Mouse (Mus musculus) mouse trophoblast stem cell (cell line): ENCODE results near the gene Mapt.

Source experiments
- in situ Hi-C, 2 experiments: fragments of 300-500 bp; cut with MseI, MboI; formaldehyde crosslinking; loops; 2 replicates in 1 of 2; 3 replicates in 1 of 2; pipeline ENCODE4 v1.15.1; 2025

The Mapt gene

GRCm38 (mm10) chr11:104311643-104312042, 80.5 kb downstream of the Mapt start:
- in situ Hi-C loops = no loop called here

- in situ Hi-C loops = no loop called here
Measured at GRCm38 (mm10) chr11:104315703-104316102, 84.5 kb downstream of the Mapt start.

- in situ Hi-C loops = no loop called here
Measured at GRCm38 (mm10) chr11:104316685-104317400, 85.7 kb downstream of the Mapt start.

GRCm38 (mm10) chr11:104317631-104318030, 86.4 kb downstream of the Mapt start:
- in situ Hi-C loops = no loop called here

- in situ Hi-C loops = no loop called here
Measured at GRCm38 (mm10) chr11:104318940-104319781, 88.0 kb downstream of the Mapt start.

GRCm38 (mm10) chr11:104320511-104320910, 89.3 kb downstream of the Mapt start:
- in situ Hi-C loops = no loop called here

- in situ Hi-C loops = no loop called here
Measured at GRCm38 (mm10) chr11:104322142-104322541, 91.0 kb downstream of the Mapt start.

DNA sequence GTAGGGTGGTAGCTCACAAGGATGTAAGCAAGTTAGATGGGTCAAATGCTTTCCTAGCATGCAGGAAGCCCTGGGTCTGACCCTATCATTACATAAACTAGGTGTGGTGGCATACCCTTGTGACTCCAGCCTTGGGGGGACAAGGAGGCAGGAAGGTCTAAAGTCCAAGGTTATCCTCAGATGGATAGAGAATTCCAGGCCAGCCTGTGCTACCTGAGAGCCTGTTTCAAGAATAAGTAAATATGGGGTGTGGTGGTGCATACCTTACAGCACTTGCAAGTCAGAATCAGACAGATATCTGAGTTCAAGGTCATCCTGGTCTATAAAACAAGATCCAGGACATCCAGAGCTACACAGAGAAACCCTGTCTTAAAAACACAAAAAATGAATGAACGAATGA, 96.3 kb downstream of the Mapt start:
- in situ Hi-C loops = no loop called here

DNA sequence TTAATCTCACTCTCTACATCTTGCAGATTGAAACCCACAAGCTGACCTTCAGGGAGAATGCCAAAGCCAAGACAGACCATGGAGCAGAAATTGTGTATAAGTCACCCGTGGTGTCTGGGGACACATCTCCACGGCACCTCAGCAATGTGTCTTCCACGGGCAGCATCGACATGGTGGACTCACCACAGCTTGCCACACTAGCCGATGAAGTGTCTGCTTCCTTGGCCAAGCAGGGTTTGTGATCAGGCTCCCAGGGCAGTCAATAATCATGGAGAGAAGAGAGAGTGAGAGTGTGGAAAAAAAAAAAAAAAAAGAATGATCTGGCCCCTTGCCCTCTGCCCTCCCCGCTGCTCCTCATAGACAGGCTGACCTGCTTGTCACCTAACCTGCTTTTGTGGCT, 96.8 kb downstream of the Mapt start:
- in situ Hi-C loops = no loop called here

DNA sequence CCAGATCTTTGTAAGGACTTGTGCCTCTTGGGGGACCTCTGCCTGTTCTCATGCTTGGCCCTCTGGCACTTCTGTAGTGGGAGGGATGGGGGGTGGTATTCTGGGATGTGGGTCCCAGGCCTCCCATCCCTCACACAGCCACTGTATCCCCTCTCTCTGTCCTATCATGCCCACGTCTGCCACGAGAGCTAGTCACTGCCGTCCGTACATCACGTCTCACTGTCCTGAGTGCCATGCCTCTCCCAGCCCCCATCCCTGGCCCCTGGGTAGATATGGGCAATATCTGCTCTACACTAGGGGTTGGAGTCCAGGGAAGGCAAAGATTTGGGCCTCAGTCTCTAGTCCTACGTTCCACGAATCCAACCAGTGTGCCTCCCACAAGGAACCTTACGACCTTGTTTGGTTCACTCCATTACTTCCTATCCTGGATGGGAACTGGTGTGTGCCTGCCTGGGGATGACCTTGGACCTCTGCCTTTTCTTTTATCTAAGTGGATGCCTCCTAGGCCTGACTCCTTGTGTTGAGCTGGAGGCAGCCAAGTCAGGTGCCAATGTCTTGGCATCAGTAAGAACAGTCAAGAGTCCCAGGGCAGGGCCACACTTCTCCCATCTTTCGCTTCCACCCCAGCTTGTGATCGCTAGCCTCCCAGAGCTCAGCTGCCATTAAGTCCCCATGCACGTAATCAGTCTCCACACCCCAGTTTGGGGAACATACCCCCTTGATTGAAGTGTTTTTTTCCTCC, 98.2 kb downstream of the Mapt start:
- in situ Hi-C loops = no loop called here

- in situ Hi-C loops = no loop called here
Measured at GRCm38 (mm10) chr11:104330151-104330550, 99.0 kb downstream of the Mapt start.

GRCm38 (mm10) chr11:104331208-104331607, 100.0 kb downstream of the Mapt start:
- in situ Hi-C loops = no loop called here

DNA sequence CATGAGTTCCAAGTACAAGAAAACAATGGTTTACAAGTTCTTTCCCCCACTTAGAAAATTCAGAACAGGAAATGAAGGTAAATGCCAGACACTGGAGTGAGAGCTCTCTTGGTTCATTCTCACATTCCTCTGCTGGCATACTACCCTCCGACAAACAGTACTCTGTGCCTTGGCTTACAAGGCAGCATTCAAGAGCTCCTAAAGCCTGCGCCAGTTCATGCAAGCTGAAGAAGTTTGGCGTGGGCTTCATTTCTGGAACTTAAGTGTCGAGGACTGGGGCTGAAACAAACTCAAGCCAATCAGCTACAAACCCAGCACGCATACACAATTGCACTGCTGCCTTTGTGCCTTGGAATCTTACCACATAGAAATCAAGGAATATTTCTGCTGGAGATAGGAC, 100.9 kb downstream of the Mapt start:
- in situ Hi-C loops = no loop called here

DNA sequence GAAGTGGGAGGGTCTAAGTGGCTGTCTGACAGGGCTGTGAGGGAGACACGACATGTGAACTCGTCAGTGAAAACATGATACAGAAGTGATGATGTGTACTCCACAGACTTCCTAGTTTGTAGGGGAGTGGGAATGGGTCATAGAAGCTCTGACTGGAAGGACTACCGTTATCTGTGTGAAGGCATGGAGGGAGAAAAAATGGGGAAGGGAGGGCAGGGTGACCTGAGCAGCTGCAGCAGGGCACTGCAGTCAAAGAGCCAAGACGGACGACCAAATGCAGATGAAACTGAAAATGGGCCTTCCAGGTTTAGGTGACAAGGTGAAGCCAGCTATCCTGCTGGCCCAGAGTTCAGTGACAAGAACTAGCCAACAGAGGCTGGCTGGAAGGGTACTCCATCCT, 102.9 kb downstream of the Mapt start:
- in situ Hi-C loops = no loop called here

DNA sequence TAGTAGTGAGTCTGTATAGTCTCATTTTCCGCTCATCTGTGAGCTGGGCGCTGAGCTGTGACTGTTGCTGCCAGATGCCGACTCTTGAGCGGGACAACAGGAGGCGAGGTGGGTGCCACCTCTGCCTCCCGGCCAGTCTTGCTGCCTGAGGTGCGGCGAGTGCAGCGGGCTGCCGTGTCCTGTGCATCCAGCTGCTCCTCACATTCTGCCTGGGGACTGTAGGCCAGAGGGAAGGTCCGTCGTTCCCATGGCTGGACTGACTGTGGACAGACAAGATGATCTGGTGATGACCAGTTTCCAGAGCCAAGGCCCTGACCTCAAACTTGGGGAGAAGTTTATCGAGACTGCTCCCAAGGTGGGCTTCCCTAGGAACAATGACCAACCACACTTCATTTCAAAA, 103.8 kb downstream of the Mapt start:
- in situ Hi-C loops = no loop called here

DNA sequence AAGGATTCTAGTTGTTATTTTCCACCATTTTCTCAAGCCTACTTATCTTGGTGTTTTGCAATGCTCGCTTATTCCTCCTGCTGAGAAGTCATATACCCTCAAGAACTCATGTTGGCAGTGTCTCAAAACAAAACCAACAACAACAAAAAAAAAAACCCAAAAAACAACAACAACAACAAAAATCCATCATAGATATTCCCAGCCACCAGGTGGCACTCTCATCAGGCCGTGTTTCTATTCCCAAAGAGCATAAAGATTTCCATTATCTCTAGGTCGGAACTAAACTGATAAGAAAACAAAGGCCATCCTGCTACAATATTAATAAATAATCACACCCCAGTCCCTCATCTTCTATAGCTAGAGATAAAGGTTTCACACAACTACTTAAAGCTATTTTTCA, 115.7 kb downstream of the Mapt start:
- in situ Hi-C loops = no loop called here

GRCm38 (mm10) chr11:104361790-104362189, 130.6 kb downstream of the Mapt start:
- in situ Hi-C loops = no loop called here

DNA sequence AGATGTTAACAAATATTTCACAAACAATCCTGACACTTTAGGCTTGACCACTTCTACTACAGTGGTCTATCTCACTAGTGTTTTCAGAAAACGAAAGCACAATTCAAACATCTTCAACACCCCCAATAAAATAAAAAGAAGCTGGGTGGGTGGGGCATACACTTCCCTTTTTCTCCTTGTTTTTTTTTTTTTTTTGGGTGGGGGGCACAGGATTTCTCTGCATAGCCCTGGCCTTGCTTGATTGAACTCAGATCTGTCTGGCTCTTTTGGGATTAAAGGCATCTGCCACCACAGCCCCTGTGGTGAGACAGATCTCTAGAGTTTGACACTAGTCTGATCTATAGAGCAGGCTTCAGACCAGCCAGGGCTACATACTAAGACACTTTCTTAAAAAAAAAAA, 131.5 kb downstream of the Mapt start:
- in situ Hi-C loops = no loop called here

GRCm38 (mm10) chr11:104363823-104364600, 132.8 kb downstream of the Mapt start:
- in situ Hi-C loops = no loop called here

DNA sequence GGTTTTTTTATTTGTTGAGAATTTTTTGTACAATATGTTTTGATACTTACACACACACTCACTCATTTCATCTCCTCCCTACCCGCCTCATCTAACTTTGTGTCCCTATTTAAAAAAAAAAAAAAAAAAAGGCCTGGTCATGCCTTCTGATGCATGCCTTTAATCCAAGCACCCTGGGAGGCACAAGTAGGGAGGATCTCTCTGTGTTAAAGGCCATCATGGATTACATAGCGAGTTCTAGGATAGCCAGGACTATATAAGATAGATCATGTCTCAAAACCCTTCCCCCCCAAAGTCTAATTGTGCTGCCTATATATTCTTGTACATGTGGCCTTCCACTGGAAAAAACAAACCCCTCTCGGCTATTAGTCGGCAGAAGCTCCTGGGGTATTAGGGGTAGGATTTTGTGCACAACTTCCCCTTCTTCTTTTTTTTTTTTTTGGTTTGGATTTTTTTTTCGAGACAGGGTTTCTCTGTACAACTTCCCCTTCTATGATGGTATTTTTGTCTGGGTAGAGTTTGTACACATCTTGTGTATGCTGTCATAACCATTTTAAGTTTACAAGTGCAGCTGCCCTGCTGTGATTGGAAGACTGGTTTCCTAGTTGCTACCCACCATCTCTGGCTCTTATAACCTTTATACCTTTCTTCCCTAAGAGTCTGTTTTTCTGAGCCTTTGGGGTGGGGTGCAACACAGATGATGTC, 136.4 kb downstream of the Mapt start:
- in situ Hi-C loops = no loop called here

DNA sequence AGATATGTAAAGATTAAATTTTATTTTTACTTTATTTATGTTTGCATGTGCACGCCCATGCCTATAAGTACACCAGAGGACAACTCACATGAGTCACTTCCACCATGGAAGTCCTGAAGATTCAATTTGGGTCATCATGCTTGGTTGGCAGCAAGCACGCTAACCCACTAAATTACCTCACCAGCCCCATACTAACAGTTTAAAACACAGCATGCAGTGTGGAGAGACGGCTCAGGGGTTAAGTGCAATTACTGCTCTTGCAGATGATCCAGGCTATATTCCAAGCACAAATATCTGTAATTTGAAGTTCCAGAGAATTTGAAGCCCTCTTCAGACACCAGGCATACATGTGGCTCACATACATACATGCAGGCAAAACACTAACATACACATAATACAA, 145.1 kb downstream of the Mapt start:
- in situ Hi-C loops = no loop called here
